Mouse (Mus musculus) megakaryocyte-erythroid progenitor cell, adult 5-6 weeks (primary cell): ENCODE results near the gene Rnls. TPM values are rescaled to one million over a fixed set of nuclear protein-coding genes. Genes with fewer than 3 reads are reported as not detected.

Experiments used
- total RNA-seq, 2 experiments: library from RNA; stranded (forward) in 1 of 2; stranded (reverse) in 1 of 2; fragments of 200-1000, 215-1000 nt in 1 of 2; fragments of >200 nt in 1 of 2; fragmentation: Nextera tagmentation in 1 of 2; gene quantifications; 2 replicates each; pipeline ENCODE4 v1.2.3; 2014 to 2017

Rnls gene
- total RNA-seq, 2 experiments from 2014 or later, result not detected

Other genes starting within 250 kb of the Rnls start
- not detected in 2 replicates for gene Lipo4, start 125.5 kb upstream of the Rnls start, total RNA-seq (2014; fragmentation: Nextera tagmentation)
- not detected in 2 replicates for gene Lipo4, start 125.5 kb upstream of the Rnls start, total RNA-seq (2017)
- gene Gm8978, start 233.0 kb upstream of the Rnls start, total RNA-seq (2014; fragmentation: Nextera tagmentation), result not detected in 2 replicates
- not detected in 2 replicates for gene Gm8978, start 233.0 kb upstream of the Rnls start, total RNA-seq (2017)